Mouse (Mus musculus): ENCODE results near the gene Hectd2.

Gene Hectd2

GRCm38 (mm10) chr19:36561171-36561570, 6.7 kb downstream of the Hectd2 start:
- no peak for DNase-seq (ENCODE audit: low spot score)

- no peak for DNase-seq (ENCODE audit: low spot score)
These were observed 10.0 kb downstream of the Hectd2 start for GRCm38 (mm10) chr19:36564396-36564795.

GRCm38 (mm10) chr19:36573986-36574385, 19.5 kb downstream of the Hectd2 start:
- DNase-seq (ENCODE audit: low spot score) = no peak

GRCm38 (mm10) chr19:36575159-36575558, 20.7 kb downstream of the Hectd2 start:
- DNase-seq (ENCODE audit: low spot score) = no peak

- no peak for DNase-seq (ENCODE audit: low spot score)
These were observed 26.4 kb downstream of the Hectd2 start for GRCm38 (mm10) chr19:36580874-36581273.

- no peak for DNase-seq (ENCODE audit: low spot score)
These were observed 27.7 kb downstream of the Hectd2 start for GRCm38 (mm10) chr19:36582116-36582515.

GRCm38 (mm10) chr19:36585505-36585904, 31.1 kb downstream of the Hectd2 start:
- no peak for DNase-seq (ENCODE audit: low spot score)

GRCm38 (mm10) chr19:36594409-36594808, 40.0 kb downstream of the Hectd2 start:
- DNase-seq (ENCODE audit: low spot score) = no peak

- no peak for DNase-seq (ENCODE audit: low spot score)
These were observed 47.4 kb downstream of the Hectd2 start for GRCm38 (mm10) chr19:36601869-36602268.

GRCm38 (mm10) chr19:36602535-36603312, 48.3 kb downstream of the Hectd2 start:
- no peak for DNase-seq (ENCODE audit: low spot score)

GRCm38 (mm10) chr19:36606270-36606669, 51.8 kb downstream of the Hectd2 start:
- no peak for DNase-seq (ENCODE audit: low spot score)

- DNase-seq (ENCODE audit: low spot score) = no peak
These were observed 54.8 kb downstream of the Hectd2 start for GRCm38 (mm10) chr19:36609229-36609628.

GRCm38 (mm10) chr19:36610309-36610708, 55.9 kb downstream of the Hectd2 start:
- no peak for DNase-seq (ENCODE audit: low spot score)

GRCm38 (mm10) chr19:36625906-36626305, 71.5 kb downstream of the Hectd2 start:
- DNase-seq (ENCODE audit: low spot score) = no peak

GRCm38 (mm10) chr19:36626881-36627280, 72.4 kb downstream of the Hectd2 start:
- DNase-seq (ENCODE audit: low spot score) = no peak

- DNase-seq (ENCODE audit: low spot score) = no peak
These were observed 75.0 kb downstream of the Hectd2 start for GRCm38 (mm10) chr19:36629394-36629910.

GRCm38 (mm10) chr19:36630361-36630760, 75.9 kb downstream of the Hectd2 start:
- DNase-seq (ENCODE audit: low spot score) = no peak

GRCm38 (mm10) chr19:36634771-36635170, 80.3 kb downstream of the Hectd2 start:
- DNase-seq (ENCODE audit: low spot score) = no peak

- DNase-seq (ENCODE audit: low spot score) = no peak
These were observed 82.8 kb downstream of the Hectd2 start for GRCm38 (mm10) chr19:36637223-36637622.

GRCm38 (mm10) chr19:36637948-36638587, 83.6 kb downstream of the Hectd2 start:
- no peak for DNase-seq (ENCODE audit: low spot score)

- no peak for DNase-seq (ENCODE audit: low spot score)
These were observed 84.6 kb downstream of the Hectd2 start for GRCm38 (mm10) chr19:36639072-36639471.

GRCm38 (mm10) chr19:36641128-36641527, 86.7 kb downstream of the Hectd2 start:
- no peak for DNase-seq (ENCODE audit: low spot score)

- no peak for DNase-seq (ENCODE audit: low spot score)
These were observed 91.0 kb downstream of the Hectd2 start for GRCm38 (mm10) chr19:36645308-36645889.

Measured in T-cell, adult 2 months (primary cell).